Mouse (Mus musculus) olfactory bulb, adult 2 months (tissue): Measurements from ENCODE around the gene Cenpj.

ENCODE experiments used
- CTCF ChIP-seq: fragments of 200-500 bp; IDR thresholded peaks from 2 replicates; pipeline ENCODE4 v1.5.1; 2012; ENCODE audit warnings: low read depth, mild to moderate bottlenecking, low read length, moderate library complexity; ENCODE audit not compliant: insufficient read depth
- POLR2A ChIP-seq: fragments of 200-500 bp; IDR thresholded peaks from 2 replicates; pipeline ENCODE4 v1.6.1; 2012; ENCODE audit warnings: mild to moderate bottlenecking, low read depth, low read length, moderate library complexity; ENCODE audit not compliant: insufficient read depth

DNA sequence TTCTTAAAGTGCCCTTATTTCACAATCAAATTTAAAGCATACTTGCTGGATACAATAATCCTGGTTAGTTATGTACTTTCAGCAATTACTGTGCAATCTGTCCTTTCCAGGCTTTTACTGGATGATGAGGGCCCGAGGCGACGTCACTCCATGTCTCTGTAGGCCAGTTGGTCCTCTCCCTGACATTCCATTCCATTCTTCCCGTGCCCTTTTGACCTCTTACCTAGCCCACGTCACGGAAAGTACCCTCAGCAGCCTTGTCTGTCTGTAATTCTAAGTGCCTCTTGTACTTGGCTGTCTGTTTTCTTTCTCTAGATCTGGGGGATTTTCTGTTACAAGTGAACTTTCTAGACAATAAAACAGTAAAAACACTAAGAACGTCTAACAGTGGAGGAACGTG is 3.8 kb upstream of the Cenpj start:
- TF ChIP-seq POLR2A (no peak), CTCF (no peak)
